Mouse (Mus musculus) frontal cortex, adult 2 months (tissue): ENCODE measurements around the gene Atg4a. TPM values are rescaled to one million over a fixed set of nuclear protein-coding genes. Genes with fewer than 3 reads are reported as not detected.

Experiments
- DNase-seq, 2 experiments: peaks; one replicate each; pipeline ENCODE4 v3.0.0; 2022; ENCODE audit warnings: low spot score in 1 of 2; ENCODE audit errors: extremely low spot score in 1 of 2
- polyA plus RNA-seq: library from polyadenylated mRNA; depleted of rRNA; stranded (reverse); fragments of >200 nt; gene quantifications from 2 replicates; pipeline ENCODE4 v1.2.3, GENCODE M21; 2012; rRNA removed

The Atg4a gene
- polyA plus RNA-seq, 1 experiment: 17.4 TPM

DNA sequence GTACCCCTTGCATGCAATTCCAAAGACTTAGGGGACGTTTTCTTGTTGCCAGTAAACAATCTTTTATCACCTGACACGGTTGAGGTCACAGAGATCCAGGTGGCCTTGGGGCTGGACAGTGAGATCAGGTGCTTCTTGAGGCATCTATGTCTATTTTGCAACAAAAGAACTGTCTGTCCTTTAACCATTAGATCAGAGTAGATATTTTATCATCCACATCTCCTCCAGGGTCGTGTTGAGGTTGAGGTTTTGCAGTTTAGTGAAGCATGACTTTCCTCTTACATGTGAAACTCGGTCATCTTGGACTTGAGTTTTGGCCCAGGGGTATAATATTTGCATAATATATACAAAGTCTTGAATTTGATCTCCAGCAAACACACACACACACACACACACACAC is 200.9 kb downstream of the Atg4a start:
- DNase-seq: no peak

DNA sequence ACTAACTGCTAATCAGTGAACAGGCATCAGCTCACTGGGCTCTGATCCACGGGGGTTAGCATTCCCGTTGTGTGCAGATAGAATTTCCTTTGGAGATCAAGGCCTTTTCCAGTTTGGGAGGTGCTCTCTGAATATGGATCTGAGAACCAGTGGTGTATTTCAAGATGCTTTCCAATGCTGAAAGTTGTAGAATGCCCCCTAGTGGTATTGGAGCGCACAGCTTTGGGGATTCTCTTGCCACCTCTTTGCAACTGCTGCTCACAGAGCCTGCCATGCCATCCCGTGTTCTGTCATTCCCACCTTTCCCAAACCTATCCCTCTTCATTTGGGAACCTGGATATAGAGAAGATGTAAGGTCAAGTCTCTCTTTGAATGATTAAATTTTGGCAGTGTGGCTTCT is 201.5 kb downstream of the Atg4a start:
- DNase-seq: peak in 1 of 2 experiments; percentile 51

DNA sequence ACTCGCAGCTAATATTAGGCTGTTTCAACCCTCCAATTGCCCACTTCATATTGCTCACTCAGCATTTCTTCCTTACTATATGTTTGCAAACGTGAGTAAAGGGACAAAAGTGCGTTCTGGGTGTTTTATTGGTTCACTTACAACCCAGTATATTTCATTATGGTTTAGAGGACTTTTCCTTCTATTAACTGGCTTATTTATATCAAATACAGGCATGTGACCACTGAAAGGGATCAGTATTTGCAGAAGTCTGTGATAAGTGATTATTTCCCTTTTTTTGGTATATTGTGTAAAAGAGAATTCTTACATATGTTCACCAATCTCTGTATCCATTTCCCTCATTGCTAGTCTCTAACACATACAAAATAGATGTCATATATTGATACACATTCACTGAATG is 203.7 kb downstream of the Atg4a start:
- DNase-seq: no peak

DNA sequence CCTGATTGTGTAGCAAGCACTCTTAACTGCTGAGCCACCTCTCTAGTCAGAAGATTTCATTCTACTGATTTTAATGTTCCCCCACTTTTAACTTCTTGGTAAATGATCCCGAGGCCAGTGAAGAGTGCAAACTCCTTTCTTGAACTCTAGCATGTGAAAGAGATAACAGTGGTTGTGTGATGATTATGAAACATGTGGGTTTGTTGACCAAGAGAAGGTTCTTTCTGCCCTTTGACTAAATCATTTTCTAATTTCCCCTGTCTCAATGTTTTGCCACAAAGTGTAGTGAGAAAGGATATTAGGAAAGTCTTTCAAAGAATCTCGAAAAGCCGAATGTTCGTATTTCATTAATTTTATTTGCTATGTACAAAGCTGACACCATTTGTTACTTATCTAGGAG is 208.4 kb downstream of the Atg4a start:
- DNase-seq: no peak

DNA sequence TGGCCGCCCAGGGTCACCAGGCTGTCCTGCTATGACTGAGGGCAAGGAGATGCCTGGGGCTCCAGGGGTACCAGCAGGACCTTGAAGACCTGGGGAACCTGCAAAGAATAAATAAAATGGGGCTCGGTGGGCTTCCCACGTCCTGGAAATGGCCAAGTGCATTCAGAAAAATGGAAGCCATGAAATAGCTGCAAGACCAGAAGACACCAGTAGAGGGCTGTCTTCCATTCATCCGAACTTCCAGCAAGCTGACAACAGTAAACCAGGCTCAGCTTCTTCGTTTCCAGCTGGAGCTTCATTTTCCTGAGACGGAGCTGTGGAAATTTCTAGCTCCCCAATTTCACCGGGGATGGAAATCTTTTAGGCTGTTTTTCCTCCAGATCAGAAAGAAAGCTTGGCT is 218.6 kb downstream of the Atg4a start:
- DNase-seq: peak in 1 of 2 experiments; percentile 59

DNA sequence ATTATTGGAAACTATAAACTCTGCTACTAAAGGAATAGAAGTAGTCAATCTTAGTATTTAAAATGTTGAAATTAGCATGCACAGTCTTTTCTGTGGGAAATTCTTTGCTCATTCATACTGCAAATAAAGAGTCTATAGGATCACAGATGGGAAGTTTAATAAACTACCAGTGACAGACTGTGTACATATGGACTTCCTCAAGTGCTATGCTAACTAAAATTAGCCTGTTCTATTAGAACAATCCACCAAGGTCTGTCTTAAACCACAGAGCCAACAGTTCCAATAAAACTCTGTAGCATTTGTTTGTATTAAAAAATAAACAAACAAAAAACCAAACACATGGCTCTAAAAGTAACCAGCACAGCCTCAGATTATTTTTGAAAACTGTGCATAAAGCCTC is 238.3 kb downstream of the Atg4a start:
- DNase-seq: no peak

DNA sequence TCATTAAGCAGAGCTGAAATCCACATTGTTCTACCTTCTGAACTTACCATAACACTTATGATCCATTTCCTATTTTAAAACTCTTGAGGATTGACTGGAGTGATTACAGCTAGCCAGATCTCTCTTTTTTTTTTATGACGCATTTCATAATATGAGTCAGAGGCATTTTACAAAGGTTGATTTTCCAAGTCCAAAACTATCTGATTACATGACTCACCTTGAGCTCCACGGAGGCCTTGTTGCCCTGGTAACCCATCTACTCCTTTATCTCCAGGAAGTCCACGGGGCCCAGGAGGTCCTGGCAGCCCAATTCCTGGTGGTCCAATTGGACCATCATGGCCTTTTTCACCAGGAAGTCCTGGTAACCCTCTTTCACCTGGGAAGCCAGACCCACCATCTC is 242.3 kb downstream of the Atg4a start:
- peak in 1 of 2 experiments; percentile 2 for DNase-seq

DNA sequence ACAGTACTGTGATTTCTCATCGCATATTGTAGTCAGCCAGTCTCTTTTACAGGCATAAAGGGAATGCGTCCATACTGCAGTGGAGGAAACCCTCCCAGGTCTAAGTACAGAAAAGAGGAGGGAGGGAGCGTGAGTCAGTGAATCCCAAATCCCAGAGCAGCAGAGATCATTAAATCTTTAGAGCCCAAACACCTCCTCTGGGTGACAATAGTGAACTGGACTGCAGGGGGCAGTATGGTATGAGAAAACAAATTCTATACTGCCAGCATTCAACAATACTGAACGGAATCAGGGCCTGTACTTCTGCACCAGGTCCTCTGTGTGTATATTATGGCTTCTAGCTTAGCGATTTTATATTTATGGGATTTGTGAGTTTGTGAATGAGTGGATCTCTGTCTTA is 256.1 kb downstream of the Atg4a start:
- peak; percentile 3 to 72 for DNase-seq

Other genes with a start within 250 kb of the Atg4a start
- not detected in 2 replicates for gene Tex13b, start 143.5 kb upstream of the Atg4a start, polyA plus RNA-seq
- gene Vsig1, start 49.3 kb upstream of the Atg4a start, polyA plus RNA-seq: 0.04 and 0.08 TPM in 2 replicates
- 15.5 and 17.8 TPM in 2 replicates for gene Psmd10, start 179 bp upstream of the Atg4a start, polyA plus RNA-seq